Mouse (Mus musculus): ENCODE results near the gene Brd2. TPM values are rescaled to one million over a fixed set of nuclear protein-coding genes. Genes with fewer than 3 reads are reported as not detected.
"Not testable (repeated sequence)": the region's sequence is repeated elsewhere in the genome, so short reads cannot be mapped to it uniquely, and the experiment has no call there.

The Brd2 gene
- polyA plus RNA-seq, 1 experiment from 2014 or later: 98.5 TPM

GRCm38 (mm10) chr17:34144960-34145371, 22.5 kb upstream of the Brd2 start:
- no peak overlapping the region for H3K27ac ChIP-seq (ENCODE audit: low read depth, low read length)
- H3K27me3 ChIP-seq (replicated peaks; ENCODE audit: control insufficient read depth, insufficient read depth, low read length): peaks cover 14% of the 10 kb centered on the region
- 66% methylated on average over 3 of the region's 3 CpGs for WGBS
- no peak overlapping the region for H3K4me2 ChIP-seq (ENCODE audit: low read length)
- H3K4me3 ChIP-seq (ENCODE audit: low read length): no peak overlapping the region
- no peaks in the 10 kb centered on the region for H3K36me3 ChIP-seq (ENCODE audit: control insufficient read depth, insufficient read depth, low read length)
- H3K9me3 ChIP-seq (ENCODE audit: control insufficient read depth, low read length): no peaks in the 10 kb centered on the region
- no peak overlapping the region for H3K9ac ChIP-seq (ENCODE audit: low read depth, low read length)
- H3K4me1 ChIP-seq (ENCODE audit: control insufficient read depth, insufficient read depth, low read depth, low read length): peaks cover 3% of the 10 kb centered on the region; the same call in 1 of the 2 replicates
- ATAC-seq: no peak

GRCm38 (mm10) chr17:34144221-34144620, 21.8 kb upstream of the Brd2 start:
- H3K27ac ChIP-seq (ENCODE audit: low read depth, low read length); H3K4me3 ChIP-seq (ENCODE audit: low read length); H3K9ac ChIP-seq (ENCODE audit: low read depth, low read length); ATAC-seq; H3K4me2 ChIP-seq (ENCODE audit: low read length); H3K36me3 ChIP-seq (ENCODE audit: control insufficient read depth, insufficient read depth, low read length); H3K9me3 ChIP-seq (ENCODE audit: control insufficient read depth, low read length): not testable (repeated sequence)
- Histone ChIP-seq H3K27me3 (replicated peaks; ENCODE audit: control insufficient read depth, insufficient read depth, low read length) (peaks cover 18% of the 10 kb centered on the region), H3K4me1 (ENCODE audit: control insufficient read depth, insufficient read depth, low read depth, low read length) (peaks cover 10% of the 10 kb centered on the region)
- 89% methylated on average over 4 of the region's 4 CpGs for WGBS

- Histone ChIP-seq H3K4me3 (ENCODE audit: low read length) (no peak overlapping the region), H3K9me3 (ENCODE audit: control insufficient read depth, low read length) (no peaks in the 10 kb centered on the region), H3K4me1 (ENCODE audit: control insufficient read depth, insufficient read depth, low read depth, low read length) (peaks cover 12% of the 10 kb centered on the region), H3K9ac (ENCODE audit: low read depth, low read length) (no peak overlapping the region), H3K36me3 (ENCODE audit: control insufficient read depth, insufficient read depth, low read length) (no peaks in the 10 kb centered on the region), H3K4me2 (ENCODE audit: low read length) (no peak overlapping the region), H3K27ac (ENCODE audit: low read depth, low read length) (no peak overlapping the region), H3K27me3 (replicated peaks; ENCODE audit: control insufficient read depth, insufficient read depth, low read length) (peaks cover 24% of the 10 kb centered on the region)
- WGBS: 59% methylated on average over 5 of the region's 5 CpGs
- no peak for ATAC-seq
These were observed 21.0 kb upstream of the Brd2 start for GRCm38 (mm10) chr17:34143461-34143860.

GRCm38 (mm10) chr17:34143033-34143432, 20.6 kb upstream of the Brd2 start, which contains the start of gene H2-DMb2:
H2-DMb2 (plus strand) TSS chr17:34143307.
- Histone ChIP-seq H3K27me3 (replicated peaks; ENCODE audit: control insufficient read depth, insufficient read depth, low read length) (peaks cover 28% of the 10 kb centered on the region), H3K9me3 (ENCODE audit: control insufficient read depth, low read length) (no peaks in the 10 kb centered on the region), H3K9ac (ENCODE audit: low read depth, low read length) (no peak within 1 kb of the TSS), H3K4me2 (ENCODE audit: low read length) (no peak within 1 kb of the TSS), H3K4me1 (ENCODE audit: control insufficient read depth, insufficient read depth, low read depth, low read length) (peaks cover 12% of the 10 kb centered on the region), H3K4me3 (ENCODE audit: low read length) (no peak within 1 kb of the TSS), H3K27ac (ENCODE audit: low read depth, low read length) (no peak within 1 kb of the TSS), H3K36me3 (ENCODE audit: control insufficient read depth, insufficient read depth, low read length) (no peaks in the 10 kb centered on the region)
- 30% methylated on average over 7 of the region's 7 CpGs for WGBS
- ATAC-seq: no peak

- no peak for ATAC-seq
- no peaks in the 10 kb centered on the region for H3K9me3 ChIP-seq (ENCODE audit: control insufficient read depth, low read length)
- no peak overlapping the region for H3K4me3 ChIP-seq (ENCODE audit: low read length)
- no peak overlapping the region for H3K9ac ChIP-seq (ENCODE audit: low read depth, low read length)
- no peaks in the 10 kb centered on the region for H3K36me3 ChIP-seq (ENCODE audit: control insufficient read depth, insufficient read depth, low read length)
- no peak overlapping the region for H3K27ac ChIP-seq (ENCODE audit: low read depth, low read length)
- peaks cover 12% of the 10 kb centered on the region for H3K4me1 ChIP-seq (ENCODE audit: control insufficient read depth, insufficient read depth, low read depth, low read length)
- peaks cover 31% of the 10 kb centered on the region for H3K27me3 ChIP-seq (replicated peaks; ENCODE audit: control insufficient read depth, insufficient read depth, low read length)
- WGBS: 85% methylated on average over 7 of the region's 7 CpGs
- H3K4me2 ChIP-seq (ENCODE audit: low read length): no peak overlapping the region
These were observed 20.1 kb upstream of the Brd2 start for GRCm38 (mm10) chr17:34142456-34143010.

GRCm38 (mm10) chr17:34141448-34141847, 19.0 kb upstream of the Brd2 start:
- ATAC-seq: no peak; the same call in 1 of the 2 replicates
- H3K9ac ChIP-seq (ENCODE audit: low read depth, low read length): no peak overlapping the region
- H3K27me3 ChIP-seq (replicated peaks; ENCODE audit: control insufficient read depth, insufficient read depth, low read length): peaks cover 31% of the 10 kb centered on the region
- H3K36me3 ChIP-seq (ENCODE audit: control insufficient read depth, insufficient read depth, low read length): no peaks in the 10 kb centered on the region
- 55% methylated on average over 4 of the region's 4 CpGs for whole genome bisulfite sequencing
- H3K4me1 ChIP-seq (ENCODE audit: control insufficient read depth, insufficient read depth, low read depth, low read length): peaks cover 12% of the 10 kb centered on the region
- H3K4me2 ChIP-seq (ENCODE audit: low read length): no peak overlapping the region
- no peak overlapping the region for H3K4me3 ChIP-seq (ENCODE audit: low read length)
- H3K27ac ChIP-seq (ENCODE audit: low read depth, low read length): no peak overlapping the region
- H3K9me3 ChIP-seq (ENCODE audit: control insufficient read depth, low read length): no peaks in the 10 kb centered on the region

- H3K4me3 ChIP-seq (ENCODE audit: low read length): no peak overlapping the region
- H3K27me3 ChIP-seq (replicated peaks; ENCODE audit: control insufficient read depth, insufficient read depth, low read length): peaks cover 31% of the 10 kb centered on the region
- H3K36me3 ChIP-seq (ENCODE audit: control insufficient read depth, insufficient read depth, low read length): no peaks in the 10 kb centered on the region
- no peak overlapping the region for H3K4me2 ChIP-seq (ENCODE audit: low read length)
- H3K9me3 ChIP-seq (ENCODE audit: control insufficient read depth, low read length): no peaks in the 10 kb centered on the region
- no peak overlapping the region for H3K9ac ChIP-seq (ENCODE audit: low read depth, low read length)
- no peak for ATAC-seq
- H3K27ac ChIP-seq (ENCODE audit: low read depth, low read length): no peak overlapping the region
- peaks cover 17% of the 10 kb centered on the region for H3K4me1 ChIP-seq (ENCODE audit: control insufficient read depth, insufficient read depth, low read depth, low read length)
- 22% methylated on average over 5 of the region's 5 CpGs for WGBS
These were observed 17.8 kb upstream of the Brd2 start for GRCm38 (mm10) chr17:34140240-34140639.

GRCm38 (mm10) chr17:34139416-34139815, 17.0 kb upstream of the Brd2 start:
- Histone ChIP-seq H3K9ac (ENCODE audit: low read depth, low read length) (no peak overlapping the region), H3K4me3 (ENCODE audit: low read length) (peak overlapping the region; percentile 28), H3K9me3 (ENCODE audit: control insufficient read depth, low read length) (no peaks in the 10 kb centered on the region), H3K4me1 (ENCODE audit: control insufficient read depth, insufficient read depth, low read depth, low read length) (peaks cover 17% of the 10 kb centered on the region), H3K36me3 (ENCODE audit: control insufficient read depth, insufficient read depth, low read length) (no peaks in the 10 kb centered on the region), H3K4me2 (ENCODE audit: low read length) (peak overlapping the region; percentile 45), H3K27me3 (replicated peaks; ENCODE audit: control insufficient read depth, insufficient read depth, low read length) (peaks cover 31% of the 10 kb centered on the region), H3K27ac (ENCODE audit: low read depth, low read length) (no peak overlapping the region)
- WGBS: 3% methylated on average over 16 of the region's 16 CpGs
- ATAC-seq: no peak

- Histone ChIP-seq H3K27ac (ENCODE audit: low read depth, low read length) (no peak overlapping the region), H3K9me3 (ENCODE audit: control insufficient read depth, low read length) (no peaks in the 10 kb centered on the region), H3K4me3 (ENCODE audit: low read length) (no peak overlapping the region), H3K4me1 (ENCODE audit: control insufficient read depth, insufficient read depth, low read depth, low read length) (peaks cover 17% of the 10 kb centered on the region), H3K27me3 (replicated peaks; ENCODE audit: control insufficient read depth, insufficient read depth, low read length) (peaks cover 31% of the 10 kb centered on the region), H3K4me2 (ENCODE audit: low read length) (no peak overlapping the region; the same call in 1 of the 2 replicates), H3K9ac (ENCODE audit: low read depth, low read length) (no peak overlapping the region), H3K36me3 (ENCODE audit: control insufficient read depth, insufficient read depth, low read length) (no peaks in the 10 kb centered on the region)
- no peak for ATAC-seq
- 61% methylated on average over 7 of the region's 7 CpGs for WGBS
These were observed 16.2 kb upstream of the Brd2 start for GRCm38 (mm10) chr17:34138655-34139054.

All from hindbrain, embryonic 16.5 days (tissue).